Mouse (Mus musculus) heart, postnatal 14 days (tissue): ENCODE data around the gene Ids. TPM values are rescaled to one million over a fixed set of nuclear protein-coding genes. Genes with fewer than 3 reads are reported as not detected.

ENCODE experiments used
- total RNA-seq, 2 experiments: library from RNA; stranded (reverse); gene quantifications; 2 replicates each; pipeline ENCODE4 v1.2.3; 2021

Ids gene
- total RNA-seq, 2 experiments from 2014 or later = 19.5 to 21.8 TPM

Other genes starting within 250 kb of the Ids start
- gene 1110012L19Rik, start 20.8 kb upstream of the Ids start, total RNA-seq = 10 to 100 TPM; 11.2 to 15.4 TPM
- gene Tmem185a, start 112.1 kb upstream of the Ids start, total RNA-seq = 10 to 100 TPM; 20.9 to 22.9 TPM